Mouse (Mus musculus): ENCODE measurements at regions not wholly inside any gene's neighbourhood (a gene's known extent, or its start where the extent isn't known, plus 50 kb on each side); places are given as distances from the start of the nearest gene placed in this dataset.

- no peak for DNase-seq (ENCODE audit: low spot score in 2 of 2)
These were observed 53.6 kb upstream of the Camk1g start for GRCm38 (mm10) chr1:193423653-193424075.

DNA sequence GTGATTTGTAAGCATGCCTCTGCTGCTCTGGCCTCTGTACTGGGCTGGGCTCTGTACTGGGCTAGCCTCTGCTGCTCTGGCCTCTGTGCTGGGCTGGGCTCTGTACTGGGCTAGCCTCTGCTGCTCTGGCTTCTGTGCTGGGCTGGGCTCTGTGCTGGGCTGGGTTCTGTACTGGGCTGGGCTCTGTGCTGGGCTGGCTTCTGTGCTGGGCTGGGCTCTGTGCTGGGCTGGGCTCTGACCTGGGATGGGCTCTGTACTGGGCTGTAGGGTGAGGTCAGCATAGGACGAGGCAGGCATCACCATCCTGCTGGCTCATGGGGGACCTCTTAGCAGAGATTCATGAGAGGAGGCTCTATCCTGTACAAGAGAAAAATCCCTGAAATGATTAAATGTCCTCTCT, 52.8 kb upstream of the Camk1g start:
- no peak for DNase-seq (ENCODE audit: low spot score in 2 of 2)

GRCm38 (mm10) chr1:193421820-193422219, 51.7 kb upstream of the Camk1g start:
- DNase-seq (ENCODE audit: low spot score in 2 of 2), result no peak

DNA sequence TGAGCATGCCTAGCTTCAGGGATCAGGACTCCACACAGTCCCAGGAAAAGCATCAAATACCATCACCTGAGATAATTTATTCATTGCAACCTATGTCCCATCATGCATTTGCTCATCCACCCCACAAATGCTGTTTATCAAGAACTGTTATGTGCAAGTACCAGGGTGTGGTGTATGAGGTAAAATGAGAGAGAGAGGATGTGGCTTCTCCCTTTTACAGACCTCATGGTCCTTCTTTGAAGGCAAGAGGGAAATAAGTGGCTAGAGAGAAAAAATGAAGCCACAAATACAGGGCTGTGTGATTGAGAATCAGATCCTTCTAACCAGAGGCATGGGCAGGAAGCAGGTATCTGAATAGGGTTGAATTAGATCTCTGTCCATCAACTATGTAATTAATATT, 51.3 kb upstream of the Camk1g start:
- no peak for DNase-seq (ENCODE audit: low spot score in 2 of 2)

Small RNA genes in the stretch of these regions (microRNA-seq; reads per million reads assigned to microRNA genes)
- 0.99 to 1.2 reads per million in 2 experiments for gene Mir205
